Mouse (Mus musculus): ENCODE measurements around the gene Vps37b.

The Vps37b gene

GRCm38 (mm10) chr5:124022365-124022764 is 9.7 kb downstream of the Vps37b start:
- no peak for DNase-seq (ENCODE audit: low read depth, low spot score)

- no peak for DNase-seq (ENCODE audit: low read depth, low spot score)
Observed at GRCm38 (mm10) chr5:124021701-124022100, 10.4 kb downstream of the Vps37b start.

GRCm38 (mm10) chr5:124021148-124021547 is 10.9 kb downstream of the Vps37b start:
- DNase-seq (ENCODE audit: low read depth, low spot score): no peak

GRCm38 (mm10) chr5:124019348-124020216 is 12.5 kb downstream of the Vps37b start:
- peak; percentile 35 for DNase-seq (ENCODE audit: low read depth, low spot score)

GRCm38 (mm10) chr5:124018651-124019050 is 13.4 kb downstream of the Vps37b start:
- DNase-seq (ENCODE audit: low read depth, low spot score): no peak

GRCm38 (mm10) chr5:124017941-124018340 is 14.1 kb downstream of the Vps37b start:
- no peak for DNase-seq (ENCODE audit: low read depth, low spot score)

- no peak for DNase-seq (ENCODE audit: low read depth, low spot score)
Observed at GRCm38 (mm10) chr5:124016291-124016821, 15.7 kb downstream of the Vps37b start.

GRCm38 (mm10) chr5:124015727-124016126 is 16.3 kb downstream of the Vps37b start:
- peak; percentile 48 for DNase-seq (ENCODE audit: low read depth, low spot score)

- no peak for DNase-seq (ENCODE audit: low read depth, low spot score)
Observed at GRCm38 (mm10) chr5:124014791-124015251, 17.2 kb downstream of the Vps37b start.

GRCm38 (mm10) chr5:124014180-124014579 is 17.9 kb downstream of the Vps37b start:
- DNase-seq (ENCODE audit: low read depth, low spot score): no peak

GRCm38 (mm10) chr5:124013747-124014146 is 18.3 kb downstream of the Vps37b start:
- no peak for DNase-seq (ENCODE audit: low read depth, low spot score)

- DNase-seq (ENCODE audit: low read depth, low spot score): no peak
Observed at GRCm38 (mm10) chr5:124012885-124013284, 19.2 kb downstream of the Vps37b start.

GRCm38 (mm10) chr5:124011927-124012326 is 20.1 kb downstream of the Vps37b start:
- DNase-seq (ENCODE audit: low read depth, low spot score): no peak

- DNase-seq (ENCODE audit: low read depth, low spot score): no peak
Observed at GRCm38 (mm10) chr5:124010910-124011655, 21.0 kb downstream of the Vps37b start.

GRCm38 (mm10) chr5:124010077-124010476 is 22.0 kb downstream of the Vps37b start:
- DNase-seq (ENCODE audit: low read depth, low spot score): no peak

GRCm38 (mm10) chr5:124006891-124007491 is 25.1 kb downstream of the Vps37b start:
- peak; percentile 99 for DNase-seq (ENCODE audit: low read depth, low spot score)

- no peak for DNase-seq (ENCODE audit: low read depth, low spot score)
Observed at GRCm38 (mm10) chr5:124006082-124006873, 25.8 kb downstream of the Vps37b start.

GRCm38 (mm10) chr5:124005591-124005990 is 26.5 kb downstream of the Vps37b start:
- no peak for DNase-seq (ENCODE audit: low read depth, low spot score)

GRCm38 (mm10) chr5:124005151-124005500 is 26.9 kb downstream of the Vps37b start:
- DNase-seq (ENCODE audit: low read depth, low spot score): no peak

- no peak for DNase-seq (ENCODE audit: low read depth, low spot score)
Observed at GRCm38 (mm10) chr5:124004356-124005150, 27.5 kb downstream of the Vps37b start.

All from 3T3-L1 (cell line).